Comparison of ENCODE assay signal across 8 mouse cellular contexts in the genomic region with DNA sequence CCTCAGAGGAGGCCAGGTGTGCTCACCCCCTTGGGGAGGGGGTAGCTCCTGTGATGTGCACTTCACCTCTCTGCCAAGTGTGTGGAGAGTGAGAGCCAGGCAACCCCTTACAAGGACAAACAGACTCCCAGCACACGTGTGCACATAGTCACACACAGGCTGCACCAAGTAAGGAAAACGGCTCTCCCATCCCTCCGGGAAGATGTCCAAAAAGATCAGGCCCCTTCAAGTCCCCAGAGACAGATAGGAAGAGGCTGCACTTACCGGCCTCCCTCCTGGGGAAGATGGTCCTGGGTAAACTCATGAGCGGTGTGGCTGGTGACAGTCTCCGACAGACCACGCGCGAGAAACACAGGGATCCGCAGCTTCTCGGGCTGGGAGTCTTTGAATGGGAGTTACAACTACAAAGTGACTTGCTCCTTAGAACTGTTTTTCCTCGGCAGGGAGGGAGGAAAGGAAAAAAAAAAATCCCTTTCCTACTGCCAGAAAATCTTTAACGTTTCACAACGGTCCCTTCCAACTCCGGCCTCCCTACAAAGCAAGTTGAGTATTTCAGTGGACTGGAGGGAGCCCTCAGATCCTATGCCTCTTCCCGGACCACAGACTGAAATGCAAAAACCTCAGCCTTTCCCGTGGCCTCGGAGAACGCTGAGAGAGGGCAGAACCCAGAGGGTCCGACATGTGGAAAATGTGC. TPM values are rescaled to one million over a fixed set of nuclear protein-coding genes. Genes with fewer than 3 reads are reported as not detected.
DNase-seq lines count a peak whose midpoint lies in the region; ATAC-seq and TF ChIP-seq lines count a peak whose summit lies in the region.

A gene (minus strand): TSS at position 314 of the 694 bp plus-strand sequence.

- H3K27me3 ChIP-seq in liver, postnatal 0 days (ENCODE audit: insufficient read depth, low read length): no peaks in the 10 kb centered on the region
- H3K27me3 ChIP-seq in liver, embryonic 11.5 days (replicated peaks; ENCODE audit: control insufficient read depth, insufficient read depth, low read length): no peaks in the 10 kb centered on the region
- H3K27me3 ChIP-seq in embryonic facial prominence, embryonic 14.5 days (replicated peaks; ENCODE audit: control insufficient read depth, insufficient read depth, low read length): no peaks in the 10 kb centered on the region
- H3K27me3 ChIP-seq in hindbrain, embryonic 13.5 days: no peaks in the 10 kb centered on the region
- H3K27me3 ChIP-seq in midbrain, embryonic 16.5 days (ENCODE audit: control insufficient read depth, insufficient read depth, low read depth, low read length): no peaks in the 10 kb centered on the region

- no peaks in the 10 kb centered on the region for H3K36me3 ChIP-seq in liver, postnatal 0 days (replicated peaks; ENCODE audit: insufficient read depth, low read length)
- no peaks in the 10 kb centered on the region for H3K36me3 ChIP-seq in liver, embryonic 11.5 days (ENCODE audit: control insufficient read depth, insufficient read depth, low read length)
- no peaks in the 10 kb centered on the region for H3K36me3 ChIP-seq in embryonic facial prominence, embryonic 14.5 days (ENCODE audit: control insufficient read depth, insufficient read depth, low read length)
- H3K36me3 ChIP-seq in hindbrain, embryonic 13.5 days: no peaks in the 10 kb centered on the region
- no peaks in the 10 kb centered on the region for H3K36me3 ChIP-seq in midbrain, embryonic 16.5 days (ENCODE audit: control insufficient read depth, insufficient read depth, low read length)

- ATAC-seq in liver, postnatal 0 days: no peak
- no peak for ATAC-seq in liver, embryonic 11.5 days (replicated peaks; ENCODE audit: low FRiP score)
- ATAC-seq in embryonic facial prominence, embryonic 14.5 days (ENCODE audit: low read depth): peak; percentile 55; the same call in 1 of the 2 replicates
- no peak for ATAC-seq in hindbrain, embryonic 13.5 days (ENCODE audit: low FRiP score)
- ATAC-seq in midbrain, embryonic 16.5 days: no peak

- H3K9me3 ChIP-seq in liver, postnatal 0 days (ENCODE audit: low read length): no peaks in the 10 kb centered on the region
- H3K9me3 ChIP-seq in liver, embryonic 11.5 days (ENCODE audit: control insufficient read depth, low read length): no peaks in the 10 kb centered on the region
- H3K9me3 ChIP-seq in embryonic facial prominence, embryonic 14.5 days (ENCODE audit: control insufficient read depth, low read length): no peaks in the 10 kb centered on the region
- no peaks in the 10 kb centered on the region for H3K9me3 ChIP-seq in hindbrain, embryonic 13.5 days
- no peaks in the 10 kb centered on the region for H3K9me3 ChIP-seq in midbrain, embryonic 16.5 days (replicated peaks; ENCODE audit: control insufficient read depth, low read length, poor library complexity, severe bottlenecking)

- no peak within 1 kb of the TSS for H3K9ac ChIP-seq in liver, postnatal 0 days (replicated peaks)
- H3K9ac ChIP-seq in liver, embryonic 11.5 days (ENCODE audit: low read depth, low read length): no peak within 1 kb of the TSS
- peak within 1 kb of the TSS; percentile 56 for H3K9ac ChIP-seq in embryonic facial prominence, embryonic 14.5 days (ENCODE audit: low read depth, low read length)
- H3K9ac ChIP-seq in hindbrain, embryonic 13.5 days: no peak within 1 kb of the TSS
- H3K9ac ChIP-seq in midbrain, embryonic 16.5 days (ENCODE audit: low read depth, low read length): no peak within 1 kb of the TSS

- no peak within 1 kb of the TSS for H3K4me3 ChIP-seq in liver, postnatal 0 days (ENCODE audit: low read depth, low read length)
- H3K4me3 ChIP-seq in liver, embryonic 11.5 days (ENCODE audit: low read depth, low read length): no peak within 1 kb of the TSS
- peak within 1 kb of the TSS; percentile 32 for H3K4me3 ChIP-seq in embryonic facial prominence, embryonic 14.5 days (ENCODE audit: low read depth, low read length)
- H3K4me3 ChIP-seq in hindbrain, embryonic 13.5 days: no peak within 1 kb of the TSS
- no peak within 1 kb of the TSS for H3K4me3 ChIP-seq in midbrain, embryonic 16.5 days (ENCODE audit: low read depth, low read length)

- 46% methylated on average over 20 of the region's 20 CpGs for WGBS in liver, postnatal 0 days (ENCODE audit: insufficient replicate concordance)
- 51% methylated on average over 20 of the region's 20 CpGs for WGBS in liver, embryonic 11.5 days
- 28% methylated on average over 20 of the region's 20 CpGs for WGBS in embryonic facial prominence, embryonic 14.5 days
- 51% methylated on average over 20 of the region's 20 CpGs for WGBS in hindbrain, embryonic 13.5 days
- WGBS in midbrain, embryonic 16.5 days: 41% methylated on average over 20 of the region's 20 CpGs

- no peak for TF ChIP-seq CTCF in liver, postnatal 0 days (IDR thresholded peaks at IDR 0.05; ENCODE audit: low read depth)

- peak; percentile 10 for DNase-seq in liver, postnatal 0 days
- no peak for DNase-seq in liver, embryonic 11.5 days (ENCODE audit: low spot score)
- peak; percentile 37 for DNase-seq in embryonic facial prominence, embryonic 14.5 days (ENCODE audit: low spot score)
- DNase-seq in right cerebral cortex, postnatal 25 days: no peak
- no peak for DNase-seq in left cerebral cortex, postnatal 14 days (ENCODE audit: low spot score in 2 of 2)
- no peak for DNase-seq in gastrocnemius, postnatal 10 days

- H3K4me2 ChIP-seq in liver, postnatal 0 days (ENCODE audit: low read depth, low read length): no peak within 1 kb of the TSS
- no peak within 1 kb of the TSS for H3K4me2 ChIP-seq in liver, embryonic 11.5 days
- peak within 1 kb of the TSS; percentile 51 for H3K4me2 ChIP-seq in embryonic facial prominence, embryonic 14.5 days (ENCODE audit: low read depth, low read length)
- peak within 1 kb of the TSS; percentile 19 for H3K4me2 ChIP-seq in hindbrain, embryonic 13.5 days
- H3K4me2 ChIP-seq in midbrain, embryonic 16.5 days (ENCODE audit: low read length): peak within 1 kb of the TSS; percentile 29; the same call in 1 of the 2 replicates

- no peaks in the 10 kb centered on the region for H3K4me1 ChIP-seq in liver, postnatal 0 days (ENCODE audit: insufficient read depth)
- H3K4me1 ChIP-seq in liver, embryonic 11.5 days (replicated peaks; ENCODE audit: control insufficient read depth, insufficient read depth, low read length): no peaks in the 10 kb centered on the region
- peaks cover 15% of the 10 kb centered on the region for H3K4me1 ChIP-seq in embryonic facial prominence, embryonic 14.5 days (ENCODE audit: control insufficient read depth, insufficient read depth, low read length)
- peaks cover 12% of the 10 kb centered on the region for H3K4me1 ChIP-seq in hindbrain, embryonic 13.5 days (replicated peaks)
- H3K4me1 ChIP-seq in midbrain, embryonic 16.5 days (ENCODE audit: control insufficient read depth, insufficient read depth, low read length): peaks cover 6% of the 10 kb centered on the region; the same call in 1 of the 2 replicates

- intact Hi-C loops in left cerebral cortex, postnatal 14 days (cut with DNase I): no loop called here

- H3K27ac ChIP-seq in liver, postnatal 0 days (ENCODE audit: low read depth): no peak within 1 kb of the TSS
- H3K27ac ChIP-seq in liver, embryonic 11.5 days (ENCODE audit: low read depth, low read length): no peak within 1 kb of the TSS
- H3K27ac ChIP-seq in embryonic facial prominence, embryonic 14.5 days (replicated peaks; ENCODE audit: low read depth, low read length): peak within 1 kb of the TSS; percentile 85
- H3K27ac ChIP-seq in hindbrain, embryonic 13.5 days: no peak within 1 kb of the TSS
- no peak within 1 kb of the TSS for H3K27ac ChIP-seq in midbrain, embryonic 16.5 days (ENCODE audit: low read length)

- TF ChIP-seq EP300 in liver, postnatal 0 days (IDR thresholded peaks at IDR 0.05; ENCODE audit: low read depth): no peak

RNA-seq across cellular contexts. Expression of the gene that starts here (rescaled TPM):
- 8.5 and 9.8 TPM in 2 replicates for polyA plus RNA-seq in liver, postnatal 0 days (2015; fragmentation: Nextera tagmentation; extraction: Ambion mirVana)
- 4.5 and 5.9 TPM in 2 replicates for polyA plus RNA-seq in liver, embryonic 11.5 days (2014; fragmentation: Nextera tagmentation; extraction: Ambion mirVana)
- 6.0 and 7.2 TPM in 2 replicates for polyA plus RNA-seq in embryonic facial prominence, embryonic 14.5 days (2014; fragmentation: Nextera tagmentation; extraction: Ambion mirVana)
- polyA plus RNA-seq in hindbrain, embryonic 13.5 days (2015; fragmentation: Nextera tagmentation; extraction: Ambion mirVana): 1.4 and 1.6 TPM in 2 replicates
- 0.84 and 0.96 TPM in 2 replicates for polyA plus RNA-seq in midbrain, embryonic 16.5 days (2015; fragmentation: Nextera tagmentation; extraction: Ambion mirVana)
- 1 to 10 TPM; 3.0 to 3.2 TPM for total RNA-seq in left cerebral cortex, postnatal 14 days (2021)
- 1 to 10 TPM; 7.9 to 8.5 TPM for total RNA-seq in gastrocnemius, postnatal 10 days (2021)

Comparison
In these comparisons a context has a peak if more than half of its experiments do, and no peak if none do; other contexts are left out.
1. DNase-seq: peak in liver, postnatal 0 days (single experiment) and embryonic facial prominence, embryonic 14.5 days (single experiment); none in liver, embryonic 11.5 days (single experiment), right cerebral cortex, postnatal 25 days (single experiment), left cerebral cortex, postnatal 14 days (0 of 2) and gastrocnemius, postnatal 10 days (single experiment).
2. H3K4me2 ChIP-seq: peak in embryonic facial prominence, embryonic 14.5 days (single experiment), hindbrain, embryonic 13.5 days (single experiment) and midbrain, embryonic 16.5 days (single experiment); none in liver, postnatal 0 days (single experiment) and liver, embryonic 11.5 days (single experiment).